Mouse (Mus musculus) testis, adult 2 months (tissue): Measurements from ENCODE around the gene Pnrc2.

Experiments
- CTCF ChIP-seq: fragments of 200-500 bp; IDR thresholded peaks from 2 replicates; pipeline ENCODE4 v1.5.1; 2012; ENCODE audit warnings: low read depth, mild to moderate bottlenecking, inconsistent platforms, low read length, moderate library complexity; ENCODE audit not compliant: control insufficient read depth, insufficient read depth, insufficient replicate concordance
- POLR2A ChIP-seq: fragments of 200-500 bp; IDR thresholded peaks from 2 replicates; pipeline ENCODE4 v1.6.1; 2012; ENCODE audit warnings: low read depth, mild to moderate bottlenecking, inconsistent platforms, low read length, moderate library complexity; ENCODE audit not compliant: control insufficient read depth

GRCm38 (mm10) chr4:135824254-135824653 lies 49.4 kb downstream of the Pnrc2 start:
- TF ChIP-seq CTCF: no peak
- no peak for TF ChIP-seq POLR2A
